In the genomic region with DNA sequence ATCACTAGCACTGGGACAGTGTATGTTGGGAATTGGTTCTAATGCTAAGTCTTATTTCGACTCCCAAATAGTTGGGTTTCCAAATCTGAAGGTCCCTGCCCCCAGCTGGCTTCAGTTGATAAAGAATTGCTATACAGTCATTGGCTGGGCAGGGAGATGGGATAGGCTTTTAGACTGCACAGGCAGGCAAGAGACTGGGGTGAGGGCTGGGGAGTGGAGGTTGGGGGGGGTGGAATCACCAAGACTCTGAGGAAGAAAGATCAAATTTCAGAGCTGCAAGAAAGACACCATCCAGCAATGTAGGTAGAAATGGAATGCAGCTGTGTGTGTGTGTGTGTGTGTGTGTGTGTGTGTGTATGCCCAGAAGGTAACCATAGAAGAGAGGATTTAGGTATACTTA, we compare ENCODE assay signal across 27 mouse cellular contexts.
DNase-seq lines count a peak whose midpoint lies in the region; ATAC-seq lines count a peak whose summit lies in the region.
"Had no signal": no experiment of that assay in that cellular context is flagged by ENCODE, and none has a peak within 500 bp of the region (broad histone marks: within the 10 kb centered on the region; RNA-seq: fewer than 3 reads in every experiment).

No protein-coding gene starts in this region.

- H3K4me1 ChIP-seq in liver, embryonic 16.5 days (ENCODE audit: control insufficient read depth, low read depth, low read length) = no peaks in the 10 kb centered on the region
- H3K4me1 ChIP-seq in forebrain, embryonic 10.5 days = peaks cover 17% of the 10 kb centered on the region
- H3K4me1 ChIP-seq: lung, embryonic 15.5 days; midbrain, embryonic 12.5 days had no signal

- H3K36me3 ChIP-seq in liver, embryonic 16.5 days (ENCODE audit: control insufficient read depth, insufficient read depth) = no peaks in the 10 kb centered on the region
- H3K36me3 ChIP-seq in forebrain, embryonic 10.5 days (replicated peaks) = no peaks in the 10 kb centered on the region
- H3K36me3 ChIP-seq: embryonic facial prominence, embryonic 15.5 days; limb, embryonic 13.5 days; lung, embryonic 15.5 days; midbrain, embryonic 12.5 days had no signal

- no peaks in the 10 kb centered on the region for H3K9me3 ChIP-seq in liver, embryonic 16.5 days (replicated peaks; ENCODE audit: control insufficient read depth, low read length)
- H3K9me3 ChIP-seq in forebrain, embryonic 10.5 days = no peaks in the 10 kb centered on the region
- H3K9me3 ChIP-seq: embryonic facial prominence, embryonic 15.5 days; limb, embryonic 13.5 days; lung, embryonic 15.5 days; midbrain, embryonic 12.5 days had no signal

- no peaks in the 10 kb centered on the region for H3K27me3 ChIP-seq in liver, embryonic 16.5 days (ENCODE audit: control insufficient read depth, insufficient read depth, low read depth, low read length)
- H3K27me3 ChIP-seq in forebrain, embryonic 10.5 days (ENCODE audit: poor library complexity, severe bottlenecking) = no peaks in the 10 kb centered on the region
- H3K27me3 ChIP-seq: embryonic facial prominence, embryonic 15.5 days; limb, embryonic 13.5 days; lung, embryonic 15.5 days; midbrain, embryonic 12.5 days had no signal

- no peak overlapping the region for H3K9ac ChIP-seq in liver, embryonic 16.5 days (ENCODE audit: low read depth, low read length)
- H3K9ac ChIP-seq: embryonic facial prominence, embryonic 15.5 days; limb, embryonic 13.5 days; lung, embryonic 15.5 days; midbrain, embryonic 12.5 days had no signal

- H3K27ac ChIP-seq in liver, embryonic 16.5 days (ENCODE audit: low read length) = no peak overlapping the region
- H3K27ac ChIP-seq in forebrain, embryonic 10.5 days = no peak overlapping the region
- H3K27ac ChIP-seq: embryonic facial prominence, embryonic 15.5 days; hindbrain, postnatal 0 days; limb, embryonic 13.5 days; lung, embryonic 15.5 days; midbrain, embryonic 12.5 days had no signal

- 22% methylated on average over 1 of the region's 1 CpGs for WGBS in liver, embryonic 16.5 days (ENCODE audit: insufficient replicate concordance)
- WGBS in forebrain, embryonic 10.5 days = 83% methylated on average over 1 of the region's 1 CpGs

- peak; percentile 95 for ATAC-seq in liver, embryonic 16.5 days (ENCODE audit: low read depth)
- ATAC-seq in megakaryocyte, adult 5-6 weeks (ENCODE audit: poor library complexity, severe bottlenecking) = no peak
- ATAC-seq: CD4-positive, CD25-positive, alpha-beta regulatory T cell, adult 4 months; forebrain, embryonic 16.5 days; hindbrain, postnatal 0 days; intestine, embryonic 16.5 days had no signal

- DNase-seq in embryo, embryonic 11 days = peak; percentile 32
- DNase-seq in embryo, embryonic 9.5 days (ENCODE audit: extremely low spot score) = no peak
- peak; percentile 47 for DNase-seq in c-Kit-positive CD71-positive TER-119-positive erythroid progenitor cells, embryonic 14.5 days (ENCODE audit: low spot score)
- DNase-seq in liver = peak; percentile 49
- no peak for DNase-seq in adrenal gland, postnatal 14 days
- no peak for DNase-seq in forebrain, embryonic 10.5 days (ENCODE audit: extremely low spot score, low spot score)
- DNase-seq: adrenal gland, postnatal 36 days; cerebellum, adult 11-12 months; cerebellum, postnatal 36 days; gastrocnemius, postnatal 10 days; heart, adult 11 months; kidney, adult 9 months; kidney, postnatal 36 days; layer of hippocampus, postnatal 36 days; lung, postnatal 4 days; thymus, postnatal 4 days had no signal

- no peak overlapping the region for H3K4me2 ChIP-seq in liver, embryonic 16.5 days (ENCODE audit: low read depth, low read length)
- H3K4me2 ChIP-seq: embryonic facial prominence, embryonic 15.5 days; heart, embryonic 11.5 days; limb, embryonic 13.5 days; lung, embryonic 15.5 days; midbrain, embryonic 12.5 days had no signal

- H3K4me3 ChIP-seq in liver, embryonic 16.5 days (ENCODE audit: low read depth, low read length) = no peak overlapping the region
- H3K4me3 ChIP-seq in forebrain, embryonic 10.5 days = no peak overlapping the region
- H3K4me3 ChIP-seq: embryonic facial prominence, embryonic 15.5 days; limb, embryonic 13.5 days; lung, embryonic 15.5 days; midbrain, embryonic 12.5 days had no signal

Comparison
In these comparisons a context has a peak if more than half of its experiments do, and no peak if none do; other contexts are left out.
1. DNase-seq: peak in embryo, embryonic 11 days (single experiment), c-Kit-positive CD71-positive TER-119-positive erythroid progenitor cells, embryonic 14.5 days (single experiment) and liver (single experiment); none in embryo, embryonic 9.5 days (single experiment), adrenal gland, postnatal 14 days (single experiment) and forebrain, embryonic 10.5 days (single experiment).